Mouse (Mus musculus) MEL (cell line): ENCODE measurements around the gene Chrng. TPM values are rescaled to one million over a fixed set of nuclear protein-coding genes. Genes with fewer than 3 reads are reported as not detected.

ENCODE experiments used
- DNase-seq: peaks from one replicate; pipeline ENCODE4 v3.0.0; 2011; ENCODE audit warnings: low read depth, low spot score
- H3K27ac ChIP-seq: 2 replicates; pipeline ENCODE4 v1.5.1; 2012; ENCODE audit warnings: low read depth, mild to moderate bottlenecking, control low read depth, low read length, moderate library complexity; ENCODE audit not compliant: control insufficient read depth
- H3K27me3 ChIP-seq, 2 experiments: fragments of 150-350 bp in 1 of 2; sonication (generic) in 1 of 2; 2 replicates each; pipeline ENCODE4 v1.6.1; 2012; ENCODE audit warnings: low read length in 2 of 2, mild to moderate bottlenecking in 2 of 2, improper control_type of control experiment in 1 of 2, moderate library complexity in 1 of 2; ENCODE audit not compliant: insufficient read depth in 2 of 2, control insufficient read depth in 1 of 2
- H3K36me3 ChIP-seq, 2 experiments: 2 replicates each; pipeline ENCODE4 v1.6.1; 2012 to 2014; ENCODE audit warnings: low read length in 2 of 2, improper control_type of control experiment in 1 of 2, inconsistent platforms in 1 of 2, mild to moderate bottlenecking in 1 of 2; ENCODE audit not compliant: insufficient read depth in 2 of 2, control insufficient read depth in 1 of 2
- H3K4me1 ChIP-seq, 2 experiments: fragments of 150-350 bp in 1 of 2; sonication (generic) in 1 of 2; 2 replicates each; pipeline ENCODE4 v1.6.1; 2012; ENCODE audit warnings: low read length in 2 of 2, improper control_type of control experiment in 1 of 2, mild to moderate bottlenecking in 1 of 2; ENCODE audit not compliant: insufficient read depth in 2 of 2, control insufficient read depth in 1 of 2
- H3K4me3 ChIP-seq, 2 experiments: fragments of 150-350 bp in 1 of 2; sonication (generic) in 1 of 2; 2 replicates each; pipeline ENCODE4 v1.5.1; 2012; ENCODE audit warnings: low read depth in 2 of 2, low read length in 2 of 2, mild to moderate bottlenecking in 2 of 2, moderate library complexity in 2 of 2, control low read depth in 1 of 2, improper control_type of control experiment in 1 of 2; ENCODE audit not compliant: control insufficient read depth in 1 of 2, insufficient read depth in 1 of 2
- H3K79me2 ChIP-seq: 2 replicates; pipeline ENCODE4 v1.6.1; 2012; ENCODE audit warnings: mild to moderate bottlenecking, low read length, moderate library complexity; ENCODE audit not compliant: control insufficient read depth, poor library complexity, insufficient read depth
- H3K9ac ChIP-seq: 2 replicates; pipeline ENCODE4 v1.6.1; 2012; ENCODE audit warnings: low read depth, mild to moderate bottlenecking, control low read depth, low read length, moderate library complexity; ENCODE audit not compliant: control insufficient read depth, poor library complexity, severe bottlenecking
- H3K9me3 ChIP-seq: fragments of 150-350 bp; sonication (generic); replicated peaks from 2 replicates; pipeline ENCODE4 v1.6.1; 2012; ENCODE audit warnings: mild to moderate bottlenecking, low read length, improper control_type of control experiment, moderate library complexity; ENCODE audit not compliant: insufficient read depth
- CHD1 ChIP-seq: IDR thresholded peaks from 2 replicates; pipeline ENCODE4 v1.6.1; 2012; ENCODE audit warnings: low read depth, mild to moderate bottlenecking, inconsistent platforms, low read length, improper control_type of control experiment
- CTCF ChIP-seq, 3 experiments: IDR thresholded peaks in 2 of 3; conservative IDR thresholded peaks in 1 of 3; 2 replicates each; pipeline ENCODE4 v1.5.1; 2011 to 2012; ENCODE audit warnings: low read length in 3 of 3, low read depth in 2 of 3, mild to moderate bottlenecking in 2 of 3, improper control_type of control experiment in 1 of 3, inconsistent platforms in 1 of 3, mixed read lengths in 1 of 3, moderate library complexity in 1 of 3; ENCODE audit not compliant: control insufficient read depth in 1 of 3, insufficient read depth in 1 of 3, poor library complexity in 1 of 3, severe bottlenecking in 1 of 3
- ETS1 ChIP-seq: IDR thresholded peaks from 2 replicates; pipeline ENCODE4 v1.6.1; 2012; ENCODE audit warnings: low read depth, mild to moderate bottlenecking, inconsistent platforms, low read length, improper control_type of control experiment, moderate library complexity
- GABPA ChIP-seq: IDR thresholded peaks from 2 replicates; pipeline ENCODE4 v1.6.1; 2012; ENCODE audit warnings: low read depth, mild to moderate bottlenecking, inconsistent platforms, low read length, improper control_type of control experiment, moderate library complexity
- GATA1 ChIP-seq: IDR thresholded peaks from 2 replicates; pipeline ENCODE4 v1.6.1; 2011; ENCODE audit warnings: low read depth, low read length, improper control_type of control experiment
- JUND ChIP-seq: IDR thresholded peaks from 2 replicates; pipeline ENCODE4 v1.6.1; 2011; ENCODE audit warnings: low read depth, mild to moderate bottlenecking, improper control_type of control experiment, low read length
- MAFK ChIP-seq: IDR thresholded peaks from 2 replicates; pipeline ENCODE4 v1.6.1; 2011; ENCODE audit warnings: low read depth, mild to moderate bottlenecking, low read length, improper control_type of control experiment, borderline replicate concordance
- MAX ChIP-seq: IDR thresholded peaks from 2 replicates; pipeline ENCODE4 v1.6.1; 2011; ENCODE audit warnings: low read length, improper control_type of control experiment
- MEF2A ChIP-seq: IDR thresholded peaks from 2 replicates; pipeline ENCODE4 v1.6.1; 2014; ENCODE audit warnings: low read depth, mild to moderate bottlenecking, inconsistent platforms, low read length, improper control_type of control experiment; ENCODE audit not compliant: poor library complexity, insufficient replicate concordance, severe bottlenecking; ENCODE audit errors: extremely low read depth
- MXI1 ChIP-seq: IDR thresholded peaks from 2 replicates; pipeline ENCODE4 v1.6.1; 2011; ENCODE audit warnings: mild to moderate bottlenecking, low read depth, low read length, improper control_type of control experiment
- MYC ChIP-seq: IDR thresholded peaks from 2 replicates; pipeline ENCODE4 v1.6.1; 2011; ENCODE audit warnings: low read depth, mild to moderate bottlenecking, low read length, improper control_type of control experiment, moderate library complexity
- NELFE ChIP-seq: IDR thresholded peaks from 2 replicates; pipeline ENCODE4 v1.6.1; 2011; ENCODE audit warnings: low read depth, low read length, improper control_type of control experiment
- POLR2AphosphoS2 ChIP-seq: IDR thresholded peaks from 2 replicates; pipeline ENCODE4 v1.6.1; 2011; ENCODE audit warnings: low read length, improper control_type of control experiment
- POLR2AphosphoS5 ChIP-seq: IDR thresholded peaks from 2 replicates; pipeline ENCODE4 v1.6.1; 2012; ENCODE audit warnings: low read depth, borderline replicate concordance, mild to moderate bottlenecking, inconsistent platforms, low read length, moderate library complexity, mixed read lengths
- SIN3A ChIP-seq: IDR thresholded peaks from 2 replicates; pipeline ENCODE4 v1.6.1; 2012; ENCODE audit warnings: low read length, improper control_type of control experiment, inconsistent platforms
- SMC3 ChIP-seq: IDR thresholded peaks from 2 replicates; pipeline ENCODE4 v1.6.1; 2011; ENCODE audit warnings: low read depth, low read length, improper control_type of control experiment
- TAL1 ChIP-seq: IDR thresholded peaks from 2 replicates; pipeline ENCODE4 v1.6.1; 2012; ENCODE audit warnings: mild to moderate bottlenecking, inconsistent platforms, low read length, moderate library complexity, mixed read lengths
- TCF12 ChIP-seq: IDR thresholded peaks from 2 replicates; pipeline ENCODE4 v1.6.1; 2014; ENCODE audit warnings: low read depth, mild to moderate bottlenecking, inconsistent platforms, low read length, improper control_type of control experiment, moderate library complexity
- USF1 ChIP-seq: IDR thresholded peaks from 2 replicates; pipeline ENCODE4 v1.6.1; 2014; ENCODE audit warnings: low read depth, mild to moderate bottlenecking, inconsistent platforms, low read length, improper control_type of control experiment, moderate library complexity
- ZKSCAN1 ChIP-seq: IDR thresholded peaks from 2 replicates; pipeline ENCODE4 v1.6.1; 2012; ENCODE audit warnings: low read depth, mild to moderate bottlenecking, inconsistent platforms, low read length, improper control_type of control experiment, moderate library complexity
- polyA plus RNA-seq, 2 experiments: library from polyadenylated mRNA; stranded (reverse) in 1 of 2; unstranded in 1 of 2; fragments of >175 nt in 1 of 2; fragments of >200 nt in 1 of 2; gene quantifications; 2 replicates each; pipeline versions ENCODE4 v1.2.1 to v1.2.4; 2012; ENCODE audit warnings: low replicate concordance in 2 of 2, low read depth in 1 of 2; ENCODE audit not compliant: insufficient read length in 2 of 2, insufficient read depth in 1 of 2, missing spikeins in 1 of 2
- total RNA-seq: library from RNA; depleted of rRNA; stranded (reverse); fragments of 300-350 nt; gene quantifications from 2 replicates; pipeline ENCODE4 v1.2.3, GENCODE M21; 2012

The Chrng gene
- total and polyA plus RNA-seq, 3 experiments, result not detected

- Histone ChIP-seq H3K9ac (no peak overlapping the region), H3K27ac (no peak overlapping the region), H3K4me1 (no peaks in the 10 kb centered on the region), H3K79me2 (no peaks in the 10 kb centered on the region), H3K27me3 (no peaks in the 10 kb centered on the region), H3K4me3 (no peak overlapping the region), H3K9me3 (no peaks in the 10 kb centered on the region), H3K36me3 (peaks cover 0 to 49% of the 10 kb centered on the region in 2 experiments; a peak in 2 of 4 replicates)
- no peak for DNase-seq
- no peak for TF ChIP-seq CHD1
- no peak for TF ChIP-seq MYC
- TF ChIP-seq ZKSCAN1, result no peak
- TF ChIP-seq MXI1, result no peak
- no peak for TF ChIP-seq USF1
- TF ChIP-seq GATA1, result no peak
- no peak for TF ChIP-seq POLR2AphosphoS2
- no peak for TF ChIP-seq JUND
- TF ChIP-seq MAFK, result no peak
- no peak for TF ChIP-seq CTCF (IDR thresholded peaks at IDR 0.05 in 2 of 3, conservative IDR thresholded peaks at IDR 0.05 in 1 of 3; ENCODE audit: control insufficient read depth in 1 of 3, insufficient read depth in 1 of 3, low read depth in 2 of 3, low read length in 3 of 3, poor library complexity in 1 of 3, severe bottlenecking in 1 of 3)
- no peak for TF ChIP-seq NELFE
- TF ChIP-seq TAL1, result no peak
- no peak for TF ChIP-seq SMC3
- TF ChIP-seq ETS1, result no peak
- TF ChIP-seq MAX, result no peak
- no peak for TF ChIP-seq TCF12
- no peak for TF ChIP-seq POLR2AphosphoS5
- no peak for TF ChIP-seq GABPA
- TF ChIP-seq, all 39 proteins: peak for 0
These were observed 21.3 kb downstream of the Chrng start for GRCm38 (mm10) chr1:87225739-87226138.

- peaks cover 0 to 44% of the 10 kb centered on the region in 2 experiments; a peak in 2 of 4 replicates for H3K36me3 ChIP-seq
- no peaks in the 10 kb centered on the region for H3K4me1 ChIP-seq
- H3K4me3 ChIP-seq, result no peak overlapping the region
- TF ChIP-seq SIN3A (no peak), MEF2A (no peak), USF1 (no peak)
- no peak overlapping the region for H3K9ac ChIP-seq
- H3K79me2 ChIP-seq, result no peaks in the 10 kb centered on the region
- DNase-seq, result no peak
- no peaks in the 10 kb centered on the region for H3K9me3 ChIP-seq
- no peaks in the 10 kb centered on the region for H3K27me3 ChIP-seq
- H3K27ac ChIP-seq, result no peak overlapping the region
These were observed 22.1 kb downstream of the Chrng start for GRCm38 (mm10) chr1:87226409-87227159.
